Mouse (Mus musculus) c-Kit-positive CD71-positive TER-119-negative erythroid progenitor cells, embryonic 14.5 days (primary cell): Measurements from ENCODE around the gene Nhlrc4.

Source experiments
- DNase-seq: peaks from one replicate; pipeline ENCODE4 v3.0.0-alpha.2; 2013; ENCODE audit warnings: low read depth

Nhlrc4 gene

GRCm38 (mm10) chr17:25925348-25925747 lies 19.4 kb downstream of the Nhlrc4 start:
- no peak for DNase-seq

GRCm38 (mm10) chr17:25922120-25922519 lies 22.6 kb downstream of the Nhlrc4 start:
- DNase-seq = no peak

GRCm38 (mm10) chr17:25919786-25920642 lies 24.7 kb downstream of the Nhlrc4 start:
- DNase-seq = peak; percentile 98

- DNase-seq = peak; percentile 53
Measured at GRCm38 (mm10) chr17:25919144-25919785, 25.5 kb downstream of the Nhlrc4 start, which contains the start of gene Rab40c. Gene Rab40c, minus strand, starts transcription at chr17:25919727.

- DNase-seq = no peak
Measured at GRCm38 (mm10) chr17:25918037-25918750, 26.6 kb downstream of the Nhlrc4 start.

GRCm38 (mm10) chr17:25916931-25917647 lies 27.7 kb downstream of the Nhlrc4 start:
- DNase-seq = no peak

- no peak for DNase-seq
Measured at GRCm38 (mm10) chr17:25914295-25914694, 30.5 kb downstream of the Nhlrc4 start.

- no peak for DNase-seq
Measured at GRCm38 (mm10) chr17:25913877-25914275, 30.9 kb downstream of the Nhlrc4 start.

GRCm38 (mm10) chr17:25913186-25913876 lies 31.4 kb downstream of the Nhlrc4 start:
- no peak for DNase-seq

GRCm38 (mm10) chr17:25911816-25912215 lies 32.9 kb downstream of the Nhlrc4 start:
- DNase-seq = no peak

- DNase-seq = no peak
Measured at GRCm38 (mm10) chr17:25907640-25908039, 37.1 kb downstream of the Nhlrc4 start.

GRCm38 (mm10) chr17:25903061-25903460 lies 41.7 kb downstream of the Nhlrc4 start:
- DNase-seq = no peak

GRCm38 (mm10) chr17:25900193-25900592 lies 44.6 kb downstream of the Nhlrc4 start:
- no peak for DNase-seq

- no peak for DNase-seq
Measured at GRCm38 (mm10) chr17:25895891-25896290, 48.9 kb downstream of the Nhlrc4 start.

GRCm38 (mm10) chr17:25895415-25895814 lies 49.3 kb downstream of the Nhlrc4 start:
- DNase-seq = no peak

GRCm38 (mm10) chr17:25893975-25894617 lies 50.7 kb downstream of the Nhlrc4 start:
- DNase-seq = no peak
